Mouse (Mus musculus) activated CD4-positive, CD25-positive, alpha-beta regulatory T cell, adult 9 weeks (primary cell): ENCODE results near the gene Gm10644. TPM values are rescaled to one million over a fixed set of nuclear protein-coding genes. Genes with fewer than 3 reads are reported as not detected.

Experiments used
- polyA plus RNA-seq: library from polyadenylated mRNA; unstranded; fragments of 100-300 nt; shearing (Covaris generic); gene quantifications from one replicate; pipeline ENCODE4 v1.2.1, GENCODE M21; 2017

The Gm10644 gene
- 0.82 TPM for polyA plus RNA-seq

DNA sequence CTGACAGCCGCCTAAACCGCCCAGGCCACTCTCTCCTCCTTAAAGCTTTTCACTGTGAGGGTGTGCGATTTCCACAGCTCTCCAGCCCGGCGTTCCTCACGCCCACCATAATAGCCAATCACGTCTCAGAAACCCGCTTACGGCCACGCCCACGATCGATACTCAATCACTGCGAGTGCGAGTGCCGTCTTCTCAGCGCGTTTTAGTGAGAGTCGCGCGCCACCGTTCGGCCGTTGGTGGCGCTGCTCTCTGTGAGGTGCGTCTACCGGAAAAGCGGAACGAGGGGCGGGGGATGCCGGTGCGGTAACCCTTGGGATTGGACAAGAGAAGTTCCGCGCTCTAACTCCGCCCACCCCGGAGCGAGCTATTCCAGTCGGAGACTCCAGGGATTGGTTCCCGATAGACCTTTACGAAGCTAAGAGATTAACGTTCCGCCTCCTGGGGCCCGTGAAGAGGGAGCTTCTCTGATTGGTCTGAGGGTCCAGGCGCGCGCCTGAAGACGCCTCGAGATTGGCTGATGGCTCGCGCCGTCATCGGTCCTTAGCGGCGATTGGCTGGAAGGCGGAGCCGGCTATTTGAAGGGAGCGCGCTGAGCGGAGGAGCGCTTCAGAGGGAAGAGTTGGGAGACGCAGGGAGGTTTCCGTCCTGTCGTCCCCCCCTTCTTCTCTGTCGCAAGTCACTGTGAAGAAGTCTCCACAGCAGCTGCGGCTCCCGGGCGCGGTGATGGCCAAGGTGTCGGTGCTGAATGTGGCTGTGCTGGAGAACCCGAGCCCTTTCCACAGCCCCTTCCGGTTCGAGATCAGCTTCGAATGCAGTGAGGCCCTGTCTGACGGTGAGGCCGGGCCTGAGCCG lies at the start of gene Gm10644, which contains the start of gene Asf1b:
TSS of gene Gm10644 (minus strand) at position 100 of the 852 bp plus-strand sequence.
TSS of gene Asf1b (plus strand) at position 402 of the 852 bp plus-strand sequence.

DNA sequence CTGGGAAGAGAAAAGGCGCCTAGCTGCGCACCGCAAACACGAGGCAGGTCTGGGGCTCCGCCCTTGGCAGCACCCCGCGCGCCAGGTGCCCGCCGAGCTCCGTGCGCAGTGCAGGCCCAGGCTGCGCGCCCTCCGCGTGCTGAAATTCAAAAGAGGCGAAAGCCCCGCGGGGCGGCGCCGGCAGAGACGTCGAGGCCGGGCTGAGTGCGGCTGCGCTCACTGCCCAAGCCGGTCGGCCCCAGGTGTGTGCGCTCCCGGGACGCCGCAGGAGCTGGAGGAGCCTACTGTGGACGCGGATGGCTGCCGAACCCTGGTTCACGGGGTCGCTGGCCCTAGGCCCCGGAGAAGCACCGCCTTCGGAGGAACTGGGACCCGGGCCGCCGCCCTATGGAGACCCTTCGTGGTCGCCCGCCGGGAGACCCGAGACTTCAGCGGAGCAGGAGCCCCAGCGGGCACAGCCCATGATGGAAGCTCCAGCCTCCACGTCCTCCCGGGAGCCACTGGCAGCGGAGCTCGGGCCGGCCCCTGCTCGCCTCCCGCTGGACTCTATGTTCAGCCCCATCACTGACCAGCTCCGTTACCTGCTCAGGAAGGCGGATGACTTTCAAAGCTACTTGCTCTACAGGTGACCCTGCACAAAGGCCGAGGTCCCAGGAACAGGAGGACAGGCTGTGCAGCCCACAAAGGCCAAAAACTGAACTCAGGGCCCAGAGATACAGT lies 46.4 kb upstream of the Gm10644 start, which contains the start of gene 1700067K01Rik:
TSS of gene 1700067K01Rik (plus strand) at position 222 of the 720 bp plus-strand sequence.

DNA sequence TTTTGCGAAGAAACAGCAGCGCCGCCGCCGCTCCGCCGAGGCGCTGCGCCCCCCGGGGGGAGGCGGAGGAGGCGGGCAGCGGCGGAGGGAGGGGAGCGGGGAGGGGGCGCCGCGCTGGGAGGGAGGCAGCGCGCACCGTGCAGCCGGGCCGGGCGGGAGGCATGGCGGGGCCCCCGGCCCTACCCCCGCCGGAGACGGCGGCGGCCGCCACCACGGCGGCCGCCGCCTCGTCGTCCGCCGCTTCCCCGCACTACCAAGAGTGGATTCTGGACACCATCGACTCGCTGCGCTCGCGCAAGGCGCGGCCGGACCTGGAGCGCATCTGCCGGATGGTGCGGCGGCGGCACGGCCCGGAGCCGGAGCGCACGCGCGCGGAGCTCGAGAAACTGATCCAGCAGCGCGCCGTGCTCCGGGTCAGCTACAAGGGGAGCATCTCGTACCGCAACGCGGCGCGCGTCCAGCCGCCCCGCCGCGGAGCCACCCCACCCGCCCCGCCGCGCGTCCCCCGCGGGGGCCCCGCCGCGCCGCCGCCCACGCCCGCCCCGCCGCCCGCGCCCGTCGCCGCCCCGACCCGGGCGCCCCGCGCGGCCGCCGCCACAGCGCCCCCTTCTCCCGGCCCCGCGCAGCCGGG lies 42.6 kb upstream of the Gm10644 start, which contains the start of gene Samd1:
TSS of gene Samd1 (plus strand) at position 162 of the 631 bp plus-strand sequence.

DNA sequence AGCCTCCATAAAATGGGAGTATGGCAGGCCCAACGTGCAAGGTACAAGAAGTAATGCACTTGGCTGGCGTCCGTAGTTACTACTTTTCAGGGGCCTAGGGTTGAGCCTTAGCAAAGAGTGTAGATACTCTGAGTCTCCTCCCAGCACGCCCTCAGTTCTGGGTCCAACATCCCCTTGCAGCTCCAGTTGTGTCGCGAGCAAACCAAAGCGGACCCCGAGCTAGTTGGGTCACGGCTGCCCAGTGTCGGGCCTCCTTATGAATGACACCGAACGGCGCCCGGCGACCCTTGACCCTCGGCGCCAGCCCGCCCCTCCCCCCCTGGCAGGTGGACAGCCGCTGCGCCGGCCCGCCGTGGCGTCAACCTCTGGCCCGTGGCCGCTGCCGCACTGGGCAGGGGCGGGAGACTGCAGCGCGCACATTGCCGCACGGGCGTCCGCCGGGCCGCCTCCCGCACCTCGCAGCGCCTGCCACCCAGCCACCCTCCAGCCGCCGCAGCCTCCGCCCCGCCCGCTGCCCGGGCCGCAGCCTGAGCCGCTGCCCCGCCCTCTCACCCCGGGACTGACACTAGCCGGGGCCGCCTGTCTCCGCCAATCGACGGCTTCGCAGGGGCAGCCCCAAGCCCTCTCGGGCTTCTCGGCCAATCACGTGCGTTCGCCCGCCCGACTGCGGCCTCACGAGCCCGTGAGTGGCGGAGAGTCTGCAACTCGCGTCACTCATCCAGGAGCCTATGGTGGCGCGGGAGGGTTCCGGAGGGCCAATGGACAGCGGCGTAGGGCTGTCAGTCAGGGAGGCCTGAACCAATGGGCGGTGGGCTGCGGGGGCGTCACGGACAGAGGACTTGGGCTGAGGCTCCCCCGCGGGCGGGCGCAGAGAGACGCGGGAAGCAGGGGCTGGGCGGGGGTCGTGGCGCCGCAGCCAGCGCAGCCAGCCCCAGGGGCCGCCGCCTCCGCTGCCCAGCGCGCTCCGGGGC lies 17.4 kb upstream of the Gm10644 start, which contains the start of gene Prkaca:
TSS of gene Prkaca (plus strand) at position 844 of the 971 bp plus-strand sequence.

DNA sequence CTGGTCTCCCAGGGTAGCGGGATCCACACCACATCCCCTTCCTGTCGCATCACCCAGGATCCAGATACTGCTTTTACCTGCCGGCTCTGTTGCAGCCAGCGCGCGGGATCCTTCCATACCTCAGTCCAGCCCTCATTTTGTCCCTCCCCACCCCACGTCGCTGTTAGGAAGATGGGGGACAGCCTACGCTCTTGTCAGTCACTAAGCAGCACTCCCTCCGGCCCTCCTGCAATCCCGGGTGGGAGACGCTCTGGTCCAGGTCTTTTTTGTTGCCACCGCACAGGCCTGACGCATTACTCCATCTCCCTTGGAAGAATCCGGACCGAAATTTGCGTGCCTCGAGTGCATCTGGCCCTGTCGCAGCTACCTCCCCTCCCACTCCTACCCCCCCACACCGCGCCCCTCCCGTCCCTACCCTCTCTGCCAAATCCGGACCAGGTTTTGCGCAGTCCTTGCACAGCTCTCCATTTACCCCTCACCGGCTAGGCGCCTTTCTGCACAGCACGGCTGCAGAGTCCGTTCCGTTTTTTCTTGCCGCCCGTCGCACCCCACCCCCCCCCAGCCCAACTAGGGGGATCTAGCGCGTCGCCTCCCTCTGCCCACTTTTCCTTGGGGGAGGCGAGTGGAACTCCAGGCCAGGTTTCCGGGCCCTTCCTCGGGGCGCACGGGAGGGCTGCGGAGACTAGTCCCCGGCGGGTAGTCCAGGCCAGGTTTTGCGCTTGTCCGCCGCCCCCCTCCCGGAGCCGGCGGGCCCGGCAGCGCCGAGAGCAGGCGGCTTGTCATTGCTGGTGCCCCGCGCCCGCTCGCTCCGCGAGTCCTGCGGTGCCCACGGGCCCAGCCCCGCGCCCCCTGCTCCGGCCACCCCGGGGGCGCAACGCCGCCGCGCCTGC lies 55.4 kb downstream of the Gm10644 start, which contains the start of gene Adgrl1:
TSS of gene Adgrl1 (plus strand) at position 743 of the 890 bp plus-strand sequence.

Other genes with a start within 250 kb of the Gm10644 start
- gene Ddx39, start 240.0 kb downstream of the Gm10644 start, polyA plus RNA-seq = 195 TPM
- 524 TPM for gene Adgre5, start 213.9 kb downstream of the Gm10644 start, polyA plus RNA-seq
- gene Adgrl1, start 55.1 kb downstream of the Gm10644 start, polyA plus RNA-seq = 3.8 TPM
- gene Asf1b, start 302 bp upstream of the Gm10644 start, polyA plus RNA-seq = 28.8 TPM
- gene Prkaca, start 17.8 kb upstream of the Gm10644 start, polyA plus RNA-seq = 2.7 TPM
- gene Samd1, start 42.5 kb upstream of the Gm10644 start, polyA plus RNA-seq = 2.2 TPM
- 0.62 TPM for gene 1700067K01Rik, start 46.3 kb upstream of the Gm10644 start, polyA plus RNA-seq
- gene 2210011C24Rik, start 57.0 kb upstream of the Gm10644 start, polyA plus RNA-seq = 0.75 TPM
- gene Palm3, start 66.3 kb upstream of the Gm10644 start, polyA plus RNA-seq = 3.6 TPM
- gene Il27ra, start 87.4 kb upstream of the Gm10644 start, polyA plus RNA-seq = 383 TPM
- gene Rln3, start 89.8 kb upstream of the Gm10644 start, polyA plus RNA-seq = 189 TPM
- gene Gm10643, start 109.9 kb upstream of the Gm10644 start, polyA plus RNA-seq = 1.1 TPM
- gene Rfx1, start 111.6 kb upstream of the Gm10644 start, polyA plus RNA-seq = 42.2 TPM
- gene Dcaf15, start 149.6 kb upstream of the Gm10644 start, polyA plus RNA-seq = 27.6 TPM
- 22.3 TPM for gene Podnl1, start 170.8 kb upstream of the Gm10644 start, polyA plus RNA-seq
- 52.1 TPM for gene Cc2d1a, start 192.7 kb upstream of the Gm10644 start, polyA plus RNA-seq
- 1.3 TPM for gene 4930432K21Rik, start 192.8 kb upstream of the Gm10644 start, polyA plus RNA-seq
- gene Nanos3, start 230.0 kb upstream of the Gm10644 start, polyA plus RNA-seq = not detected